Mouse (Mus musculus): ENCODE data around the gene Hk2.

DNA sequence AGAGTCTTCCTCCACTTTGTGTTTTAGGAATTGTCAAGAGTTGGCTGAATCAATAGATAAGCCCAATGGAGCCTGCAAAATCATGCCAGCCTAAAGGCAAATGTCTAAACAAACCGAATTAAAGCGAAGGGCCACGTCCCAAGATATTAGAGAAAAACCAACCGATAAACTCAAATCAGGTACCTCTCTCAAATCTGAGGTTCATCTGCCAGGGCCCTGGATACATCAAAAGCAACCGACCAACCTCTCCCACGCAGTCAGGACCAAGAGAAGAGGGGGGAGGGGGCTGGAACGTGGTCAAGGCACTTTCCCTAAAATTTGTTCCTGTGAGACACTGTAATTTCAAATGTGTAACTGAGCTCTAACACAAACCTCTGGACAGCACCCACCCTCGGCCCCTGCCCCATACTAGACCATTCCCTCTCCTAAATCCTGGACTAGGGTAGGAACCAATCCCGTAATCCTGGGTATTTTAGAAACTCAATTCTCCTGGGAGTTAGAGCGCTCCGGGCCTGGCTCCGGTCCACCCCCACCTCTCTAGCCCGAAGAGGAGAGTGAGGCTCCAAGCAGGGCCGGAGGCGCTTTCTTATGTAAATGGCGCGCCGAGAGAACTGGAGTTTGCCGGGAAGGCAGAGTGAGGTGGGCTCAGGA is 1.7 kb downstream of the Hk2 start:
- TF ChIP-seq CTCF (IDR thresholded peaks at IDR 0.05; ENCODE audit: extremely low read depth, insufficient read depth, low read length) (no peak), POLR2A (IDR thresholded peaks at IDR 0.05; ENCODE audit: extremely low read depth, insufficient read depth, low read length) (no peak)

All from cortical plate, adult 2 months (tissue).